Mouse (Mus musculus): ENCODE measurements at regions not wholly inside any gene's neighbourhood (a gene's known extent, or its start where the extent isn't known, plus 50 kb on each side); places are given as distances from the start of the nearest gene placed in this dataset.

GRCm38 (mm10) chr19:30450869-30451542 lies 98.5 kb downstream of the Dkk1 start:
- TF ChIP-seq POLR2A (IDR thresholded peaks at IDR 0.05; ENCODE audit: insufficient read depth, low read depth, low read length), result no peak
- TF ChIP-seq CTCF (IDR thresholded peaks at IDR 0.05), result no peak
- TF ChIP-seq EP300 (IDR thresholded peaks at IDR 0.05; ENCODE audit: insufficient read depth, low read depth, low read length), result no peak
